Mouse (Mus musculus): ENCODE measurements at regions not wholly inside any gene's neighbourhood (a gene's known extent, or its start where the extent isn't known, plus 50 kb on each side); places are given as distances from the start of the nearest gene placed in this dataset.
"Not testable (repeated sequence)": the region's sequence is repeated elsewhere in the genome, so short reads cannot be mapped to it uniquely, and the experiment has no call there.

DNA sequence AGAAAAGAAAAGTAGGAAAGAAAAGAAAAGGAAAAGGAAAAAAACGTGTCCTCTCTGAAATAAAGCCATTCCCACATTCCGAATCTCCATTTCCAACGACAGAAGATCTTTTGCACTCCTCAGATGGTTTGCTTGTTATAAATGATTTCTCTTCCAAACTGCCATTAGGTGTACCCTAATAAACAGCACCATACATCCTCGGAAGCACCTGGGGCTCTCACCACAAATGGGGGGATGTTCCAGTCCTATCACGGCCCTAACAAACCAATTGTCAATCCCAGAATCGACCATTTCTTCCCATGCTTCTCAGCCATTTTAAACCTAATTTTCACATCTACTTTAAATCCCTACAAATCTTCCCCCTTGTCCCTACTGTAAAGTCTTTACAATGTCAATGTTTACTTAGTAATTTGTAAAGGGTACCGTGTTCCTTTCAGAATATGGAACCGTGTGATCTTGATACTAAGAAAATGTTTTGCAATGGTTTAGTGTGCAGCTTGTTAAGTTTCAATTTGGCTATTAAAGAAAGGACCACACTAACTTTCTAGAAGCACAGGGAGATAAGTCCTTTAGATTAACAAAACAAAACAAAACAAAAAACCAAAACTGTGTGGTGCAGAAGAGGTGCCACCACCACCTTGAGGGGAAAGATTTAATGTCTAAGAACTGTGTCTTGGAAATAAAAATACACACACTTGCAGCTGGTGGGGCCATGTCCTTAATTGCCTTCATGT lies 66.6 kb upstream of the Chd2 start:
- no peak for DNase-seq

DNA sequence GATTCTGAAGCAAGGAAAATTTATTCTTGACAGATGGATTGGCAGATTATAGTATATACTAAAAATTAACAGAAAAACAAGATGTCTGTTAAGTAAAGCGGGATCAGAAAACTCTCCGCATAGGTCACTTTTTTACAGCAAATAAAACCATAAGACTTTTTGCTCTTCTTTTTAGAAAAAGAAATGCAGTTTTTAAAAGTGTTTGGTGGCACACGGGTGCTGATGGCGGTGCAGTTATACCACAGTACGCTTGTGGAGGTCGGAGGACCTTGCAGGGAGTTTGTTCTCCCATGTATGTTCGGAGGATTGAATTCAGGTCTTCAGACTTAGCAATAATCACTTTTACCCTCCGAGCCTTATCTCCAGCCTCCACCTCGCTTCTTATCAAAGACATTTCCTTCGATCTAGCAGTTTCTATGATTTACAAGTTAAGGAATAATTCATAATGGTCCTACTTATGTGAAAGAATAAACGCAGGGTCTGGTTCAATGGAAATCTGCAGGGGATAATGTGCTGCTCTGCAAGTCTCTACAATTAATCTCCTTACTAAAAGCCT lies 65.9 kb upstream of the Chd2 start:
- no peak for DNase-seq

DNA sequence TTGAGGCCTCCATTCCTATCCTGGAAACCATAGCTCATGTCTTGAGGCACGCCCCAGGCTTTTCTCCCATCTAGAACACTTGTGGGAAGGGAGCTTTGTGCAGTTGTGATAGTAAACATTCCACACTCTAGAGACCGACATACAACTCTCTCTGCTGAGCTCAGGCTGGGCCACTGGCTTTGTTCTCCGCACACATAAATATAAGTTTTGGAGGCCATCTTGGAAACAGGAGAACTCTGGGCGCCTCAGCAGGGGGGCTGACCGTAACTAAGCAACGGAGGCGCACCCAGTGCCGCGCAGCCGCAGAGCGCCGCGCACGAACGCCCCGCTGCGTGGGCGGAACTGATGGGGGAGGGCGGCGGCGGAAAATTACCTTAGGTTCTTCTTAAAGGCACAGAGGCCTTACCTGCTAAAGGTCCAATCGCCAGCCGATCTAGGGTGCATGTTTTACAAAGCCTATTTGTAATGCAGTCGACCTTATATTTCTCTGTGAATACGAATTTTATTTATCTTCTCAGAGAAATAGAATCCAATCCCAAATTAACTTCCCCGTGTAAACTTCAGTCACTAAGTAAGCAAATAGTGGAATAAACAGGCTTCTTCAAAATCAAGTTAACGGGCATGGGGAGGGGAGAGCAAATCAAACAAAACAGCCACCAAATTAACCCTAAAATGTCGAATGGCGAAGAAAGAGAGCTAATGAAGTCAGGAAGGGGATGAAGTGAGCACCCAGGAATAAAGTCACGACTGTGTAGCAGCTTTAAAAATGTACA lies 65.2 kb upstream of the Chd2 start:
- DNase-seq = peak; percentile 97

DNA sequence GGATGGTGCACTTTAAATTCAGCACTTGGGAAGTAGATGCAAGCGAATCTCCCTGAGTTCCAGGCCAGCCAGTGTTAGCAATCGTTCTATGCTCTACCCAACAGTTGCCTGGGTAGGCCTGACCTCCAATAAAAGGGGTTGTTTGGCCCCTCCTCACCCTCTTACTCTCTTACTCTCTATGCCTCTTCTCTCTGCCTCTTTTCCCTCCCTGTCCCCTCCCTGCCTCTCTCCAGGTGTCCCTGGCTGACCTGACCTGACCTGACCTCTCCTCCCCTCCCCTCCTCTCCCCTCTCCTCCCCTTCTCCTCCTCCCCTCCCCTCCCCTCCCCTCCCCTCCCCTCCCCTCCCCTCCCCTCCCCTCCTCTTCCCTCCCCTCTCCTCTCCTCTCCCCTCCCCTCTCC lies 63.0 kb upstream of the Chd2 start:
- DNase-seq = no peak

DNA sequence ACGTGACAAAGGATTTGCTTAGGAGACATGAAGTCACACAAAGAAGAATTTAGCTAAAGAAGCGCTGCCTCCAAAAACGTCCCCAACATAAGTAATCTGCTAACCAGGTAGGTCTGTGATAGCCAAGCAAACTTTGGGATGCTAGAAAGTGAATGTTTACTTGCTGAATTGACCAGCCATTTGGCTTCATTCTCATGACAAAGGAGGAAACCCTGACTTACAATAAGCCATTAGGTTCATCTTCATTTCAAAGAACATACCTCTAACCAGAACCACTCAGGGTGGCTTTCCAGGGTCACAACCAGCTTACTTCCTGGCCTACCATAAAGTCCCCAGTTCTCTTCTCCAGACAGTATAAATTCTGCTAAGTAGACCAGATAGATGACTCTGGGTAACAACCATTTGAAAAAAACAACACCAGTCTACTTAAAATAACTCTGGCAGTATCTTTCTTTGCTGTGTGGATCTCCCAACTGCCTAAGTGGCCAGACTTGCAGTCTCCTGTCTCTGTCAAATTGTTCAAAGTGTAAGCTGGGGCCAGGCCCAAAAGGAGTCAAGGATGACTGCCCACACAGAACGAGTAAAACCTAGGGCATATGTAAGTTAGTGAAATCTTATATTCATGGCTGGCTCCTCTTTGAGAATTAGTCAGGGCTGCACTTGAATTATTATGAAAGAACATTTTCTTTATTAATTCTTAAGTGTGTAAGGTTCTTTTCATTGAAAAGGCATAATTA lies 61.4 kb upstream of the Chd2 start:
- no peak for DNase-seq

GRCm38 (mm10) chr7:73601336-73601735 lies 59.7 kb upstream of the Chd2 start:
- DNase-seq = no peak

GRCm38 (mm10) chr7:73600776-73601175 lies 59.1 kb upstream of the Chd2 start:
- DNase-seq = no peak

DNA sequence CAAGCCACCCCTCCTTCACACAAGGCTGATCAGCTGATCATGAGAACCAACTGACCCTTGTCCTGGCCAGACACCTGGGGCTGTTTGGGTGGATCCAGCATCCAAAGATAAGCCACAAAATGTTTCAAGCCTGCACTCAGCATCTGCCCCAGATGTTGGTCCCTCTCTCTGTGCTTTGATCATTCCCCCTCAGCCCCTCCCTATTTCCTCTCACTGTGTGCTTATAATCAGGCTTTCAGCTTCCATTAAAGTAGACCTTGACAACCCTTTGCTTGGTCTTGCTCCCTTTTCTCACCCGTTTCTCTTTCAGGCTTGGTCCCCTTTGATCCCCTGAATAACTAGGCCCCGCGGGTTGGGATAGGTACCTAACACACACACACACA lies 58.4 kb upstream of the Chd2 start:
- not testable (repeated sequence) for DNase-seq

DNA sequence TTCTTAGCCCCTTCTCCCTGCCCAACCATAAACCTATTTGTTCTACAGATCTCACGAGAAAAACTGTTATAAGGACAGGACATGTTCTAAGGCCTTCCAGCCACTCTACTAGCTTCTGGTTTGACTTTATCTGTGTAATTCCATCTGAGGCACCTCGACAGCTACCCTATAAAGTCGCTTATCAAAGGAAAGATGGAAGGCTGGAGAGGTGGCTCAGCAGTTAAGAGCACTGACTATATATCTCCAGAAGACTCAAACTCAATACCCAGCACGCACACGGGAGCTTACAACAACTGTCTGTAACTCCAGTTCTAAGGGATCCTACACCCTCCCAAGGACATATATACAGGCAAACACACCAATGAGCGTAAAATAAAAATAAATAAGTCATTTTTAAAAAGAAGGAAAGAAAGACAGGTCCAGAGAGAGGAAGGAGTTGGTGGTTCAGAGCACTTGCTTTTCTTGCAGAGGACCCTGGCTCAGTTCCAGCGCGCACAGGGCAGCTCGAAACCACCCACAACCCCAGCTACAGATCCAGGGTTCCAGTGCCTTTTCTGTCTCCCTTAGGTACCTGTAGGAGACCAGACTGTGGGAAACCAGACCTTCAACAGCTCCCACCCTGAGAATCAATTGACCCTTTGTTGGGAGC lies 57.8 kb upstream of the Chd2 start:
- DNase-seq = no peak

DNA sequence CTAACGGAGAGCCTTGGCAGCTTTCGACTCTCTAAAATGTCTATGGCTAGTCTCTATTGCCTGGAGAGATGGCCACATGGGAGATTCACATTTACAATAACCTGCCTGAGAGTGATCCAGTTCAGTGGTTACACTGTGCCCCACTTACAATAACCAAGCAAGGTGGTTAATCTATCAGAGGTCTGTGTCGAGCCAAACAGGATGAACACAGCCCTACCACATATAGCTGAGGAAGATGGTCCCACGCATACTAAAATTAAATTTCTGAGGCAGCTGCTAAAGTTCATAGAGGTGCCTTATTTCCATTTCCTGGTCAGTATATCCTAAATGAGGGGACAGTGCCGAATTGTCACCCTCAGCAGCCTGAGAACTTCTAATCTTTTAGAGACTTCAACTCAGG lies 56.3 kb upstream of the Chd2 start:
- no peak for DNase-seq

DNA sequence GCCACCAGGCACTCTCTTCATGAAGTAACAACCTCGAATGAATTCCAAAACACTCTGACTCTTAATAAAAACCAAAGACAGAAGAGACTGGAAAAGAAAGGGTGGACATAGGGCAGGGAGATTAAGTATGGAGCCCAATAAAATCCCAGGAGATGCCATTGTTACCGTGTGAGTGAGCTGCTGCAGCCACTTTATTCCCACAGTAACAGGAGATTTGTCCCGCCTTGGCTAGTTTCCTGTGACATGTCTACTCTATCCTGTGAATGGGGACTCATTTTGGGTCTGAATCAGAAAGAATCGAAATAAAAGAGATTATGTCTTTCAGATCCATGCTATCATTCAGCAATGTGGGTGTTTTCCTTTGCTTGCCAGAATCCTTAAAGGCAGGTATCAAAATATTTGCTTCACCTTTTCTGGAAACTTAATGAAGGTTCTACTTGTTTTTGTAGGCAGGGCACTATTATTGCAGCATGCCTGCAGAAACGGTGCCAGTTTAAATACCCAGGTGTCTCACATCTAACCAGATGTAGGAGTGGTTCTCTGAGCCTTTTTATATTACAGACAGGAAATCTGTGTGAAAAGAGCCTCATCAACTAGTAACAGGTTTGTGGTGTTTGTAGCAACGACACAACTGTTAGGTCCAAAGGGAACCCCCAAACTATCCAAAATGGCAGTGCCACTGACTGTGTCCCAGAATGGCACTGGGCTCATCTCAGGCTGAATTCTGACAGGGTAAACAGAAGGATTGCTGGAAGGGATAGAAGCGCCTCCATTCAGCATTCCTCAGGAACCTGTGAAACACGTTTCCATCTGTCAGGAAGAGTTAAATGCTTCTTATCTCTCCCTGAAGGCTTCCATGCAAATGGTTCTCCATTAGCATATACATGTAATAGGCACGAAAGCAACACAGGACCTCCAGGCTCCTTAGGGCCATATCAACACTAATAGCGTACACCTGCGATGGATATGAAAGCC lies 55.5 kb upstream of the Chd2 start:
- no peak for DNase-seq

DNA sequence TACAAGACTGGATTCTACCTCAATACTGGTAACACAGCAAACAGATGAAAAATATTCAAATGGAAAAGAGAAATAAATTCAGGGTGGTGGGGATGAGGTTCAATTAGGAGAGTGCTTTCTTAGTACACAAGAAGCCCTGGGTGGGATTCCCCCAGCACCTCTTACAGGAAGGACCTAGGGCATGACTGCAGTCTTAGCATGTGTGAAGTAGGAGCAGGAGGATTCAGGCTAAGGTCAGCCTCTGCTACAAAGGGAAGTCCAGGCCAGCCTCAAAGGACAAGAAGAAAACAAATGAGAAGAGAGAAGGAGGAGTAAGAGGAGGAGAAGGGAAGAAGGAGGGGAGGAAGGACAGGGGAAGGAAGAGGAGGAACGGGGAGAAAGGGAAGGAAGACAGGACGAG lies 54.8 kb upstream of the Chd2 start:
- no peak for DNase-seq

GRCm38 (mm10) chr7:73595860-73596259 lies 54.2 kb upstream of the Chd2 start:
- DNase-seq = no peak

DNA sequence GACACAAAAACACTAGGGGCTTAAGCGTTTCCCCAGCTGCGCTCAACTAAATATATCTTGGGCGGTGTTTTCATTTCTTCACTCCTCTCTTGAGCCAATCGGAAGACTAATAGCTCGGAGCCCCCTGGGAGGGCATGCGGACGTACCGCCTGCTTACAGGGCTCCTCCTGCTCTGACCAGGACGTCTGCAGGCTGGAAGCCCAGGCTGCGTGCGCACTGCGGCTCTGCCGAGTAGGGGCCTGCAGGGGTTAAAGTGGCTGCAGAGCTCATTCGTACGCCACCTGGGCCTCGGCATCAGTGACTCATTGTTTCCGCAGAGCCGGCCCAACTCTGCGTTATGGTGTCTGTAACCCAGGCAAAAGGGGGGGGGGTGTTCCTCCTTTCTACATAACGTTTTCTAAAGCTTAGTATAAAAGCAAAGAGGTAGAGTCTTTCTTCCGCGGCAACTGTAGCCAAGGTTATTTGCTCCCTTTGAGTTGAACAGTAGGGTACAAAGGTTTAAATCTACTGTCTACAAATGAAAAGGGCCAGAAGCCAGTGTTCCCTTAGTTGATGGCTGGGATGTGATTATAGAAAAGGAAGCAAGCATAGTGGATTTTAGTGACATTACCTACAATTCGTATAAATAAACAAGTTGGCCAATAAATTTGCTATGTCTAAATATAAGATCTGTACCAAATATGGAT lies 53.7 kb upstream of the Chd2 start:
- DNase-seq = peak; percentile 89

DNA sequence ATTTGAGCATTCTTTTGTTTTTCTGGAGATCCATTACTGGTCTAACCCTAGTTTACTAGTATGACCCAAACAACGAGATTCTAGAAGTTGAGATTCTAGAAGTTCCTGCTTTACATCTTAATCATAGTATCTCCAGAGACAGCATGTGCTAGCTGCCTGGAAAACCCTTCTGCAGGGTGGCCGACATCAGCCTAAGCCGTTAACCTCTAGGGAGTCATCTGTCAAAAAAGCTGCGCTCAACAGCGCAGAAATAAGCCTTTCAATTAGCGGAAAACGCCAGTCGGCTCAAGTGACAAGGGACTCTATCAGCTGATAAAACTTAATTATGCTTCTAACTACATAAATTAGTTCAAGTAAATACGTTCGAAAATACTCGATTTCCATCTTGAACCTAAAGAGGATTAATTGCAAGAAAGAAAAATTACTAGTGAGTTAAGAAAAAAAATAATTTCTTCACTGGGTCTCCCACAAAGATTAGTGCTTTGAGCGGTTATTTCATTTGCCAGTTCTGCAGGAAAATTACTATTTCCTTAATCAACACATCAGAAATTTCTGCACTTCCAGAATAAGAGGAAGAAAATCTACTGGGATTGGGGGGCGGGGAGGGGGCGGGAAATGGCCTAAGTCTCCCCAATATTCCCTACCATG lies 53.0 kb upstream of the Chd2 start:
- DNase-seq = no peak

GRCm38 (mm10) chr7:73593645-73594385 lies 52.2 kb upstream of the Chd2 start:
- no peak for DNase-seq

- no peak for DNase-seq
Observed at GRCm38 (mm10) chr7:73592857-73593256, 51.2 kb upstream of the Chd2 start.
